Mouse (Mus musculus) stomach, postnatal 0 days (tissue): Measurements from ENCODE around the gene Ctdspl. TPM values are rescaled to one million over a fixed set of nuclear protein-coding genes. Genes with fewer than 3 reads are reported as not detected.

Experiments used
- ATAC-seq: fragments of 200-750 bp; cut with Nextera tagmentation; 2 replicates; pipeline ENCODE4 v1.8.0; 2017; ENCODE audit not compliant: low FRiP score, low TSS enrichment
- DNase-seq: peaks from one replicate; pipeline ENCODE4 v3.0.0-alpha.2; 2016; ENCODE audit warnings: low spot score
- H3K27ac ChIP-seq: fragments of 300-500 bp; sonication (generic); replicated peaks from 2 replicates; pipeline ENCODE4 v1.5.1; 2014; ENCODE audit warnings: mild to moderate bottlenecking, control low read depth
- H3K27me3 ChIP-seq: fragments of 300-500 bp; sonication (generic); 2 replicates; pipeline ENCODE4 v1.6.1; 2014; ENCODE audit warnings: low read length; ENCODE audit not compliant: control insufficient read depth, insufficient read depth
- H3K36me3 ChIP-seq: fragments of 300-500 bp; sonication (generic); 2 replicates; pipeline ENCODE4 v1.6.1; 2014; ENCODE audit warnings: low read length, mixed read lengths; ENCODE audit not compliant: control insufficient read depth, insufficient read depth
- H3K4me1 ChIP-seq: fragments of 300-500 bp; sonication (generic); replicated peaks from 2 replicates; pipeline ENCODE4 v1.6.1; 2014; ENCODE audit warnings: antibody characterized with exemption; ENCODE audit not compliant: control insufficient read depth, insufficient read depth
- H3K4me2 ChIP-seq: fragments of 300-500 bp; sonication (generic); replicated peaks from 2 replicates; pipeline ENCODE4 v1.6.1; 2014; ENCODE audit warnings: low read depth, mild to moderate bottlenecking, control low read depth, moderate library complexity
- H3K4me3 ChIP-seq: fragments of 300-500 bp; sonication (generic); 2 replicates; pipeline ENCODE4 v1.5.1; 2014; ENCODE audit warnings: low read depth, low read length, control low read depth
- H3K9ac ChIP-seq: fragments of 300-500 bp; sonication (generic); 2 replicates; pipeline ENCODE4 v1.6.1; 2014; ENCODE audit warnings: mild to moderate bottlenecking, low read length, control low read depth, mixed read lengths
- H3K9me3 ChIP-seq: fragments of 300-500 bp; sonication (generic); 2 replicates; pipeline ENCODE4 v1.6.1; 2016; ENCODE audit warnings: low read length; ENCODE audit not compliant: control insufficient read depth
- CTCF ChIP-seq: IDR thresholded peaks from 2 replicates; pipeline ENCODE4 v1.5.1; 2016; ENCODE audit warnings: antibody characterized with exemption, low read depth, mild to moderate bottlenecking, moderate library complexity
- EP300 ChIP-seq: optimal IDR thresholded peaks from 2 replicates; pipeline ENCODE3; 2016; ENCODE audit warnings: antibody characterized with exemption
- WGBS: fragments of 180-500 bp; shearing (Covaris S2); extraction: QIAGEN DNeasy Blood & Tissue Kit; methylation state at CpG from one replicate; pipeline ENCODE4 v1.1.7; 2014; 5-methylcytosine and 5-hydroxymethylcytosine counted together
- polyA plus RNA-seq: library from polyadenylated mRNA; unstranded; fragments of >200 nt; fragmentation: Nextera tagmentation; extraction: Ambion mirVana; gene quantifications from 2 replicates; pipeline ENCODE4 v1.2.1, GENCODE M21; 2015

The Ctdspl gene
- polyA plus RNA-seq, 1 experiment from 2014 or later = 7.4 TPM

DNA sequence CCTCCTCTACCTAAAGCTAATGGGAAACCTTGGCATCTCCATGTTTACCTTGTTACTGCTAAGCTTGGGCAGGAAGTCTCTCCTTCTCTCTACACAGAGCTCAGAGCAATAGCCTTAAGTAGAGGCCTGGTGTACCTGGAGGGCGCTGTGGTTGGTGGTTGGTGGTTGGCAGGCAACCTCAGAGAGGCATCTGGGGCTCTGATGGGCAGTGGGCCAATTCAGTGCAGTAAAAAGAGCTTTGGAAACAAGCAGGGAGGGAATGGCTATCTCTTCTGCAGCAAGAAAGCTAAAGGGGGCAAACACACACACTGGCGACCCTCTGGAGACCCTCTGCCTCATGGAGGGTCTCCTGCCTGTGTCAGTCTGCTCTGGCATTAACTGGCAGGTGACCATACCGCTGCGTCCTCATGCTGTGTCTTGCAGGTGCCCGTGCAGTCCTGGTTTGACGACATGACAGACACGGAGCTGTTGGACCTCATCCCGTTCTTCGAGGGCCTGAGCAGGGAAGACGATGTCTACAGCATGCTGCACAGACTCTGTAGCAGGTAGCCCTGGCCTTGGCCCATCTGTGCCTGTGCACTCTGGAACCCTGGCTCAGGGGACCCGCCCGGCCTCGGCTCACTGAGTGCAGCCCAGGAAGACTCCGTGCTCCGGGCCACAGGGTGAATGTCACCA lies 114.0 kb downstream of the Ctdspl start:
- ATAC-seq (no peak; the same call in 1 of the 2 replicates), DNase-seq (no peak)
- no peaks in the 10 kb centered on the region for H3K9me3 ChIP-seq
- no peak overlapping the region for H3K4me3 ChIP-seq
- no peaks in the 10 kb centered on the region for H3K36me3 ChIP-seq
- WGBS = 87% methylated on average over 15 of the region's 15 CpGs
- no peaks in the 10 kb centered on the region for H3K27me3 ChIP-seq
- no peak overlapping the region for H3K9ac ChIP-seq
- no peak overlapping the region for H3K27ac ChIP-seq
- TF ChIP-seq CTCF = no peak
- TF ChIP-seq EP300 = no peak
- no peak overlapping the region for H3K4me2 ChIP-seq
- no peaks in the 10 kb centered on the region for H3K4me1 ChIP-seq

GRCm38 (mm10) chr9:119048182-119048903 lies 122.1 kb downstream of the Ctdspl start:
- Histone ChIP-seq H3K9ac (no peak overlapping the region), H3K4me2 (no peak overlapping the region), H3K9me3 (no peaks in the 10 kb centered on the region), H3K4me1 (peaks cover 2% of the 10 kb centered on the region; the same call in 1 of the 2 replicates), H3K4me3 (no peak overlapping the region), H3K36me3 (no peaks in the 10 kb centered on the region), H3K27me3 (no peaks in the 10 kb centered on the region), H3K27ac (no peak overlapping the region)
- TF ChIP-seq EP300 (no peak), CTCF (no peak)
- peak; percentile 66 for DNase-seq
- 58% methylated on average over 11 of the region's 11 CpGs for WGBS
- ATAC-seq = no peak

DNA sequence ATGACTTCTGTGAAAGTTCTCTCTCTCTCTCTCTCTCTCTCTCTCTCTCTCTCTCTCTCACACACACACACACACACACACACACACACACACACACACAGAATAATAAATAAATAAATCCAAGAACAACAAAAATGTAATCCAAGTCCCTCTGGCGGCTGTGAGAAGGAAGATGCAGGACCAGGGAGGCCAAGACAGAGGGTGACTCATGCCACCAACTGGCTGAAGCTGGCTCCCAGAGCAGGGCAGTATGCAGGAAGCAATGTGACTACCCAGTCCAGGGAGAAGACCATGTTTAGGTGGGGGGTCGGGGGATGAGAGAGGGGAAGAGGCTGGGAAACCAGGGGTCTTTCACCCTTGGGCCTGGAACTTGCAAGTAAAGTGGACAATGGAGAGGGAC lies 124.9 kb downstream of the Ctdspl start:
- Histone ChIP-seq H3K27ac (peak overlapping the region; percentile 84), H3K36me3 (no peaks in the 10 kb centered on the region), H3K4me3 (no peak overlapping the region), H3K9me3 (no peaks in the 10 kb centered on the region), H3K27me3 (no peaks in the 10 kb centered on the region), H3K4me1 (peaks cover 2% of the 10 kb centered on the region; the same call in 1 of the 2 replicates), H3K4me2 (no peak overlapping the region), H3K9ac (no peak overlapping the region)
- DNase-seq = peak; percentile 76
- peak; percentile 62 for ATAC-seq
- TF ChIP-seq EP300 (no peak), CTCF (peak; percentile 67)
- 65% methylated on average over 2 of the region's 2 CpGs for WGBS

DNA sequence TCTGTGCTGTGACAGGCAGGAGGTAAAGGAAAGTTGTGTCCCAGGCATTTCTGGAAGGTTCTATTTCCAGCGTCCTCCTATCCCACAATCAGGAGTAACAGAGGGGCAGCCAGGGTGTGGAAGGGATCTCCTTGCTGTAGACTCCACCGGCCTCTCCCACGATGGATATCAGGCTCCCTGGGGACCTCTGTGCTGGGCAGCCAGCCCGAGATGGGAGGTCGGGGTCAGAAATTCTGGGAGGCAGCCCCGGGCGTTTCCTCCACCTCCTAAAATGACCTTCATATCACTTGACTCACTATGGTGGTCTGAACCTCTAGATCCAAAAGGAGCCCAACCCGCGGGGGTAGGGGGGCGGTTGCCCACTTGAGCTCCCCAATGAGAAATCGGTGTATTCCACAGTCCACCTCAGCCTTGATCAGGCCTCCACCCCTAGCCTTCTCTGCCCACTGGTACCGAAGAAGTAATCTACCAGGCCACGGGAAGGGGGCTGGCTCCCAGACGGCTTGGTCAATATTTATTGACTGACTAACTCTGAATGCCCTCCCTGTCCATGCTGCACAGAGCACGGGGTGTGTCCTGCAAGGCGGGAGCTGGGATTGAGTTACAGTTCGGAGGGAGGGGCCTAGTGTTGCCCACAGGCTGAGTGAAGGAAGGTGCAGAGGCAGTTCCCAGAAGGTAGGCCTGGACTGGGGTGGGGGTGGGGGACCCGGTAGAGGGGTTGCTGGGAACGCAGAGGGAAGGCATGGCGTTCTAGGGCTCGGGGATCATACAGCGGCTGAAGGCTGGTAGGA lies 126.1 kb downstream of the Ctdspl start, which contains the start of gene Vill:
Vill (plus strand) TSS at position 625 of the 791 bp plus-strand sequence.
- H3K4me3 ChIP-seq = peak within 1 kb of the TSS; percentile 47
- no peaks in the 10 kb centered on the region for H3K36me3 ChIP-seq
- H3K4me2 ChIP-seq = peak within 1 kb of the TSS; percentile 59
- WGBS = 10% methylated on average over 22 of the region's 22 CpGs
- H3K9ac ChIP-seq = peak within 1 kb of the TSS; percentile 69
- peak within 1 kb of the TSS; percentile 88 for H3K27ac ChIP-seq
- H3K9me3 ChIP-seq = no peaks in the 10 kb centered on the region
- TF ChIP-seq CTCF = 0 out of 2 replicates have a peak, but pooled peaks have one; percentile 1
- no peak for TF ChIP-seq EP300
- DNase-seq (peak; percentile 91), ATAC-seq (peak; percentile 89)
- no peaks in the 10 kb centered on the region for H3K27me3 ChIP-seq
- peaks cover 2% of the 10 kb centered on the region; the same call in 1 of the 2 replicates for H3K4me1 ChIP-seq

DNA sequence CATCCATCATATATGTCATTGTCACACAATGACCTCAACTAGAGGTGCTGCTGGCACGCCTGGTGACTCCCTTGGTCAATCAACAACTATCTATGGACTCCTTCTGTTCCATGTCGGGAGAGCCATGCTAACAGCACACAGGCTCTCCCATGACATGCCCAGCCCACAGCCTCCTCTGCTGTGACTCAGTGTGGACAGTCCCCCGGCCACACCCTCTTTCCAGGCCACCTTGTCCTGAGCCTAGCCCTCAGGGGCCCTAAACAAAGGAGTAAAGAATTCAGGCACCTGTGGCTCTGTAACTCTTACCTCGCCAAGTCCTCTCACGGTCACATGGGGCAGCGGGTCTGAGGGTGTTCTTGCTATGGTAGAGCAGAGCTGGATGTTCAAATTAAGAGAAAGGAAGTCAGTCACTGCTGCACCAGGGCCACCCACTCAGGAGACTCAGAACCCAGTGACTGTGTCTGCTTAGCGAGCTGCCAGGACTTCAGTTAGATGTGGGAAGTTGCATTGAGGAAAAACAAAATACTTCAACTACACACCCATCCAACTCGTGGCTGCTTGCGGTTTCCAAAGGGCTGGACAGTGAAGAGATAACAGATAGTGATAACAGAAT lies 127.8 kb downstream of the Ctdspl start:
- Histone ChIP-seq H3K4me2 (peak overlapping the region; percentile 59), H3K9me3 (no peaks in the 10 kb centered on the region), H3K27ac (peak overlapping the region; percentile 88), H3K4me1 (peaks cover 2% of the 10 kb centered on the region; the same call in 1 of the 2 replicates), H3K27me3 (no peaks in the 10 kb centered on the region), H3K9ac (no peak overlapping the region), H3K4me3 (no peak overlapping the region), H3K36me3 (no peaks in the 10 kb centered on the region)
- WGBS = 54% methylated on average over 9 of the region's 9 CpGs
- TF ChIP-seq CTCF = no peak
- no peak for TF ChIP-seq EP300
- DNase-seq (peak; percentile 82), ATAC-seq (peak; percentile 82)
